Mouse (Mus musculus) C2C12 (cell line): ENCODE data around the gene Fbxo17.

Experiments used
- CEBPB ChIP-seq: IDR thresholded peaks from one replicate; pipeline ENCODE4 v1.6.1; 2011; ENCODE audit warnings: low read depth, mild to moderate bottlenecking, control low read depth, moderate library complexity
- CTCF ChIP-seq: IDR thresholded peaks from one replicate; pipeline ENCODE4 v1.5.1; 2011; ENCODE audit not compliant: control insufficient read depth, insufficient read depth, insufficient read length
- FOSL1 ChIP-seq: IDR thresholded peaks from one replicate; pipeline ENCODE4 v1.8.0; 2011; ENCODE audit warnings: mild to moderate bottlenecking, low read length; ENCODE audit not compliant: poor library complexity, insufficient read depth, severe bottlenecking
- MAX ChIP-seq: IDR thresholded peaks from one replicate; pipeline ENCODE4 v1.6.1; 2011; ENCODE audit warnings: mild to moderate bottlenecking, control low read depth
- MYOD1 ChIP-seq: IDR thresholded peaks from one replicate; pipeline ENCODE4 v1.6.1; 2011; ENCODE audit warnings: low read depth; ENCODE audit not compliant: control insufficient read depth, insufficient read length
- MYOG ChIP-seq: IDR thresholded peaks from one replicate; pipeline ENCODE4 v1.6.1; 2011; ENCODE audit not compliant: control insufficient read depth, insufficient read length; ENCODE audit errors: extremely low read depth
- USF1 ChIP-seq: IDR thresholded peaks from one replicate; pipeline ENCODE4 v1.6.1; 2011; ENCODE audit warnings: low read depth, mild to moderate bottlenecking, control low read depth, moderate library complexity

DNA sequence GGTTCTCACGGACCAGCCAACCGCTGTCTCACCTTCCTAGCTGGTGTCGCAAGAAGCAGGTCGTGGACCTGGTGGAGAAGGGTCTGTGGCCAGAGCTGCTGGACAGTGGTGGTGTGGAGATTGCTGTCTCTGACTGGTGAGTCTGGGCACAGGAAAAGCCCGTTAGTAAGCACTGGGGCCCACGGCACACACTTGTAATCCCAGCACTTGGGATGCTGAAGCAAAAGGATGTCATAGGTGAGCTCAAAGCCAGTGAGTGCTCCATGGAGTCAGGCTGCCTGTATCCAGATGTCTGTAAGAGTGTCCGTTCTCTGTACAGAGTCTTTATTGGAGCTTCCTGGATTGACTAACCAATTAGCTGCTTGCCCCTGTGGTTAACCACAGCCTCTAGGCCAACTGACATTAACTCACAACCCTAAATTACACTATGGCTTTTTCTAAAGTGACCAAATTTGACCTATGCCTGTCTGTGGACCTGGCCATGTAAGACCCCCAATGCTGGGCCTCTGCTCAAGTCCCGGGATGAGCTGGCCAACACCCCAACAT lies 21.6 kb upstream of the Fbxo17 start:
- no peak for TF ChIP-seq CTCF
- no peak for TF ChIP-seq MAX
- no peak for TF ChIP-seq MYOG
- no peak for TF ChIP-seq FOSL1
- TF ChIP-seq USF1: no peak
- TF ChIP-seq MYOD1: no peak
- no peak for TF ChIP-seq CEBPB
